Mouse (Mus musculus) embryonic facial prominence, embryonic 12.5 days (tissue): ENCODE measurements around the gene Sppl2c. TPM values are rescaled to one million over a fixed set of nuclear protein-coding genes. Genes with fewer than 3 reads are reported as not detected.

Experiments
- ATAC-seq: fragments of 200-750 bp; cut with Nextera tagmentation; 2 replicates; pipeline ENCODE4 v1.8.0; 2017; ENCODE audit not compliant: insufficient number of reproducible peaks, insufficient read depth, low FRiP score, low TSS enrichment
- H3K27ac ChIP-seq: fragments of 300-500 bp; sonication (generic); 2 replicates; pipeline ENCODE4 v1.5.1; 2016; ENCODE audit warnings: mild to moderate bottlenecking
- H3K27me3 ChIP-seq: fragments of 300-500 bp; sonication (generic); 2 replicates; pipeline ENCODE4 v1.6.1; 2016; ENCODE audit warnings: mild to moderate bottlenecking, moderate library complexity
- H3K36me3 ChIP-seq: fragments of 300-500 bp; sonication (generic); 2 replicates; pipeline ENCODE4 v1.6.1; 2016; ENCODE audit warnings: mild to moderate bottlenecking
- H3K4me1 ChIP-seq: fragments of 300-500 bp; sonication (generic); 2 replicates; pipeline ENCODE4 v1.6.1; 2016
- H3K4me2 ChIP-seq: fragments of 300-500 bp; sonication (generic); replicated peaks from 2 replicates; pipeline ENCODE4 v1.6.1; 2016; ENCODE audit warnings: mild to moderate bottlenecking, moderate library complexity
- H3K4me3 ChIP-seq: fragments of 300-500 bp; sonication (generic); 2 replicates; pipeline ENCODE4 v1.5.1; 2016; ENCODE audit warnings: mild to moderate bottlenecking
- H3K9ac ChIP-seq: fragments of 300-500 bp; sonication (generic); 2 replicates; pipeline ENCODE4 v1.6.1; 2016; ENCODE audit warnings: mild to moderate bottlenecking, moderate library complexity
- H3K9me3 ChIP-seq: fragments of 300-500 bp; sonication (generic); 2 replicates; pipeline ENCODE4 v1.6.1; 2016; ENCODE audit warnings: mild to moderate bottlenecking, moderate library complexity
- WGBS: fragments of 180-500 bp; shearing (Covaris S2); methylation state at CpG from one replicate; pipeline ENCODE4 v1.1.7; 2016; 5-methylcytosine and 5-hydroxymethylcytosine counted together
- polyA plus RNA-seq: library from polyadenylated mRNA; unstranded; fragments of >200 nt; fragmentation: Nextera tagmentation; extraction: Ambion mirVana; gene quantifications from 2 replicates; pipeline ENCODE4 v1.2.1, GENCODE M21; 2016

The Sppl2c gene
- polyA plus RNA-seq = not detected in 2 replicates

DNA sequence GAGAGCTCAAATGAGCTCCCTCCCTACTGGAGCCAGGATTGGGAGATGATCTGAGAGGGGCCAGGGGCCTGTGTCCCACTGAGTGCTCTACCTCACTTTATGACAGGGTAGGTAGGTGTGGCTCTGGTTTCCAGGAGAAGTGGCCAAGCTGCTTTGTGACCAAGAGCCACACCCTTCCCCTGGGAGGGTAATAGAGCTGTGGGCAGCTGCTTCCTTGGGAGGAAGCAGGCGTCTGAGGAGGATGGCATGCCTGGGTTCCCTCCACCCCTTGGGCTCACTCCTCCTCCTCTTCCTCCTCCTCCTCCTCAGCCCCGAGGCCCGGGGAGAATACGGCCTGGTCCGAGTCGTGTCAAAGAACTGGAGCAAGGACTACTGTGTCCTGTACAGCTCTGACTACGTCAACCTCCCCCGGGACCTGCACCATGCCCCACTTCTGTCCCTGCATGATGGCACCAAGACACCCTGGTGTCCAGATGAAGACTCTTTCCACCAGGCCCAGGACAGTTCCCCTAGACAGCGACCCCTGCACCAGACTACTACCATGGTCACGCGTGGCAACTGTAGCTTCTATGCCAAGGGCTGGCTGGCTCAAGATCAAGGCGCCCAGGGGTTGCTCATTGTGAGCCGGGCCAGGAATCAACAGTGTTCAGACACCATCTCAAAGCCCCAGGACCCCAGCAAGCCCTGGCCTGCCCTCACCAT lies at the start of gene Sppl2c:
TSS of gene Sppl2c (plus strand) at position 193 of the 702 bp plus-strand sequence.
- Histone ChIP-seq H3K4me1 (no peaks in the 10 kb centered on the region), H3K36me3 (no peaks in the 10 kb centered on the region), H3K4me2 (no peak within 1 kb of the TSS), H3K9ac (no peak within 1 kb of the TSS), H3K4me3 (no peak within 1 kb of the TSS), H3K27ac (no peak within 1 kb of the TSS), H3K9me3 (no peaks in the 10 kb centered on the region), H3K27me3 (0 out of 2 replicates have a peak, but pooled peaks cover 4% of the 10 kb centered on the region)
- WGBS = 84% methylated on average over 13 of the region's 13 CpGs
- ATAC-seq = no peak

GRCm38 (mm10) chr11:104138976-104139375 lies 47.2 kb upstream of the Sppl2c start:
- H3K4me1 ChIP-seq = no peaks in the 10 kb centered on the region
- H3K27ac ChIP-seq = no peak overlapping the region
- H3K4me2 ChIP-seq = no peak overlapping the region
- 68% methylated on average over 3 of the region's 3 CpGs for WGBS
- ATAC-seq = no peak
- no peak overlapping the region for H3K4me3 ChIP-seq
- no peak overlapping the region for H3K9ac ChIP-seq
- H3K9me3 ChIP-seq = no peaks in the 10 kb centered on the region
- peaks cover 36% of the 10 kb centered on the region for H3K27me3 ChIP-seq
- H3K36me3 ChIP-seq = no peaks in the 10 kb centered on the region

DNA sequence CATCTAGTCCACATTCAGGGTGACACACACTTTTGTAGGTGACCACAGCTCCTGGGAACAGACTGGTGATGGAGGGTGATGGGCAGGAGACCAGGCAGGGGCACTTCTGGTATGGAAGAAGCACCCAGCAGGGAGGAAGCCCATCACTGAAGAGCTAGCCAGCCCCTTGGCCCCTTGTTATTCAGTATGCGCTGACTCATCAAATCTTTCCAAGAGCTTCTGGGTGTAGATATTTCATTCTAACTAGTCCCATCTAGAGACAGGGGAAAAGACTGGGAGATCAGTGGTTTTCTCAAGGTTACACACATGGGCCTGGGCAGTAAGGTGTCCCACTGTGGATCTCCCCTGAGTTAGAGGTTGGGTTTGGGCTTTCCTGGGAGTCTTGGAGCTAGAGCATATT lies 41.2 kb upstream of the Sppl2c start:
- H3K36me3 ChIP-seq = no peaks in the 10 kb centered on the region
- no peaks in the 10 kb centered on the region for H3K4me1 ChIP-seq
- WGBS = 95% methylated on average over 1 of the region's 1 CpGs
- H3K27ac ChIP-seq = no peak overlapping the region
- H3K9ac ChIP-seq = no peak overlapping the region
- H3K27me3 ChIP-seq = 0 out of 2 replicates have a peak, but pooled peaks cover 3% of the 10 kb centered on the region
- no peaks in the 10 kb centered on the region for H3K9me3 ChIP-seq
- no peak overlapping the region for H3K4me3 ChIP-seq
- ATAC-seq = no peak
- H3K4me2 ChIP-seq = no peak overlapping the region

- Histone ChIP-seq H3K27ac (no peak overlapping the region), H3K9me3 (no peaks in the 10 kb centered on the region), H3K4me2 (no peak overlapping the region), H3K36me3 (no peaks in the 10 kb centered on the region), H3K9ac (no peak overlapping the region), H3K4me1 (no peaks in the 10 kb centered on the region), H3K4me3 (no peak overlapping the region), H3K27me3 (no peaks in the 10 kb centered on the region)
- WGBS = 74% methylated on average over 7 of the region's 7 CpGs
- no peak for ATAC-seq
These were observed 37.3 kb upstream of the Sppl2c start for GRCm38 (mm10) chr11:104148787-104149186.

DNA sequence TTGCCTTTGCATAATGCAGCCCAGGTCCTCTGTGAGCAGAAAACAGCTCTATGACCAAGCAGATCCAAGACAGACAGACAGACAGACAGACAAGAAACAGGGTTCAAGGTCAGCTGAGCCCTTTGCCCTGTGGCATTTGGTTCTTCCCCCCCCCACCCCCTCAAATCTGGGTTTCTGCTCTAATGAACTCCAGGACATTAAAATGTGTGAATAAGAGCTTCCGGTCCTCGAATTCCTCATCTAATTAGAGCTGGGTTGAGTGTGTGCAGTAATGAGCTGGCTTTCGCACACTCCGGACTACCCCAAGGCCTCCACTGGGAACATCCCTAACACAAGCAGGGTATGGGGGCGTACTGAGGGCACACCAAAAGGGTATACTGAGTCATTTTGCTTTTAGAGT lies 35.2 kb upstream of the Sppl2c start:
- H3K27me3 ChIP-seq = no peaks in the 10 kb centered on the region
- no peak overlapping the region for H3K9ac ChIP-seq
- H3K4me1 ChIP-seq = no peaks in the 10 kb centered on the region
- H3K9me3 ChIP-seq = no peaks in the 10 kb centered on the region
- no peak overlapping the region for H3K27ac ChIP-seq
- H3K4me3 ChIP-seq = no peak overlapping the region
- WGBS = 62% methylated on average over 5 of the region's 5 CpGs
- no peak for ATAC-seq
- no peaks in the 10 kb centered on the region for H3K36me3 ChIP-seq
- H3K4me2 ChIP-seq = no peak overlapping the region

DNA sequence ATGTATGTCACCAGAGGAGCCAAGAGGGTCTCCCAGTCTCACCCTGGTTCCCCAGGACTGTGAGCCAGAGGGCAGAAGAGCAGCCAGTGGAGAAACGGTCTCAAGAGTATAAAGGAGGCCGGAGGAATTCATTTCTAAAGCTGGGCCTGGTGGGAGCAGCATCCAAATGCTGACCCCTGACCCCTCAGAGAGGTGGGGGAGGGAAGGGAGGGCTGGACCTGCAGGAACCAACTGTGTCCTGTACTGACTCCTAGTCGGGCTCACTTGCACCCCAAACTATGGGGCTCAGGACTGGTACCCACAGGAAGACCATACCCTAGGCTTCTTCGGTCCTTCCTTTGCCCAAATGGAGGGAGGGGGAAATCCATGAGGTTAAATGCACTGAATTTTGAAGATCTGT lies 31.8 kb upstream of the Sppl2c start:
- no peak overlapping the region for H3K27ac ChIP-seq
- no peak overlapping the region for H3K4me3 ChIP-seq
- no peaks in the 10 kb centered on the region for H3K36me3 ChIP-seq
- no peak overlapping the region for H3K4me2 ChIP-seq
- no peaks in the 10 kb centered on the region for H3K9me3 ChIP-seq
- peaks cover 9% of the 10 kb centered on the region for H3K4me1 ChIP-seq
- 47% methylated on average over 4 of the region's 4 CpGs for WGBS
- H3K9ac ChIP-seq = no peak overlapping the region
- H3K27me3 ChIP-seq = peaks cover 17% of the 10 kb centered on the region; the same call in 1 of the 2 replicates
- no peak for ATAC-seq

GRCm38 (mm10) chr11:104154820-104155635 lies 31.1 kb upstream of the Sppl2c start:
- 51% methylated on average over 9 of the region's 9 CpGs for WGBS
- H3K27ac ChIP-seq = no peak overlapping the region
- no peak for ATAC-seq
- peaks cover 17% of the 10 kb centered on the region; the same call in 1 of the 2 replicates for H3K27me3 ChIP-seq
- no peak overlapping the region for H3K9ac ChIP-seq
- H3K4me2 ChIP-seq = no peak overlapping the region
- no peaks in the 10 kb centered on the region for H3K36me3 ChIP-seq
- H3K4me3 ChIP-seq = no peak overlapping the region
- no peaks in the 10 kb centered on the region for H3K9me3 ChIP-seq
- H3K4me1 ChIP-seq = peaks cover 9% of the 10 kb centered on the region

- no peak overlapping the region for H3K4me3 ChIP-seq
- peaks cover 17% of the 10 kb centered on the region; the same call in 1 of the 2 replicates for H3K27me3 ChIP-seq
- H3K27ac ChIP-seq = no peak overlapping the region
- H3K9me3 ChIP-seq = no peaks in the 10 kb centered on the region
- peaks cover 9% of the 10 kb centered on the region for H3K4me1 ChIP-seq
- no peak overlapping the region for H3K9ac ChIP-seq
- ATAC-seq = no peak
- no peak overlapping the region for H3K4me2 ChIP-seq
- H3K36me3 ChIP-seq = no peaks in the 10 kb centered on the region
These were observed 30.2 kb upstream of the Sppl2c start for GRCm38 (mm10) chr11:104155899-104156298.

- Histone ChIP-seq H3K27ac (no peak overlapping the region), H3K4me3 (no peak overlapping the region), H3K9me3 (no peaks in the 10 kb centered on the region), H3K4me2 (no peak overlapping the region), H3K9ac (no peak overlapping the region), H3K4me1 (peaks cover 9% of the 10 kb centered on the region), H3K27me3 (peaks cover 17% of the 10 kb centered on the region; the same call in 1 of the 2 replicates), H3K36me3 (no peaks in the 10 kb centered on the region)
- WGBS = 56% methylated on average over 3 of the region's 3 CpGs
- no peak for ATAC-seq
These were observed 29.7 kb upstream of the Sppl2c start for GRCm38 (mm10) chr11:104156391-104156790.

GRCm38 (mm10) chr11:104157603-104158259 lies 28.4 kb upstream of the Sppl2c start:
- Histone ChIP-seq H3K9ac (peak overlapping the region; percentile 29), H3K27me3 (peaks cover 17% of the 10 kb centered on the region; the same call in 1 of the 2 replicates), H3K36me3 (no peaks in the 10 kb centered on the region), H3K27ac (no peak overlapping the region), H3K9me3 (no peaks in the 10 kb centered on the region), H3K4me2 (peak overlapping the region; percentile 68), H3K4me1 (peaks cover 9% of the 10 kb centered on the region), H3K4me3 (peak overlapping the region; percentile 33)
- ATAC-seq = peak; percentile 59
- WGBS = 5% methylated on average over 23 of the region's 23 CpGs

GRCm38 (mm10) chr11:104158260-104158907 lies 27.7 kb upstream of the Sppl2c start:
- 7% methylated on average over 17 of the region's 17 CpGs for WGBS
- Histone ChIP-seq H3K4me1 (peaks cover 9% of the 10 kb centered on the region), H3K27ac (no peak overlapping the region), H3K4me2 (peak overlapping the region; percentile 68), H3K4me3 (peak overlapping the region; percentile 33), H3K27me3 (peaks cover 17% of the 10 kb centered on the region; the same call in 1 of the 2 replicates), H3K9me3 (no peaks in the 10 kb centered on the region), H3K36me3 (no peaks in the 10 kb centered on the region), H3K9ac (no peak overlapping the region)
- no peak for ATAC-seq
